Mouse (Mus musculus): ENCODE data around the gene Hspb9.

Hspb9 gene

GRCm38 (mm10) chr11:100713735-100714533 lies at the start of gene Hspb9:
Hspb9 (plus strand) TSS chr11:100713850.
- peak; percentile 92 for DNase-seq

DNA sequence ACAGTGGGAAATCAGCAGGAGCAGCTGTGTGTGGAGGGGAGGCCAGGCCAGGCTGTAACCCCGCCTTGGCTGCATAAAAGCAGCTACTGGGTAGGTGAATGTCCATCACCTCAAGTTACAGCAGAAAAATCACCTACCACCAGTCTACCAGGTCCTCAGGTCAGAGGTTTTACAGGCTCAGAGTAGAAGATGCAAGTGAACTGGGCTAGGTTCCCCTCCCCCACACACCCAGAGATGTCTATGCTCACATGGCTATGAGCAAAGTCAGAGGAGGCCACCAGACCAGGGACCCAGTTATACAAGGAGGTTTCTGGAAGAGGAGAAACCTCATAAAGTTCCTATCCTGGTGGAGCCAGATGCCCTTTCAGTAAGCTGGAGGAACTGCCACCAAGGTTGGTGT lies 42.6 kb upstream of the Hspb9 start:
- DNase-seq: no peak

DNA sequence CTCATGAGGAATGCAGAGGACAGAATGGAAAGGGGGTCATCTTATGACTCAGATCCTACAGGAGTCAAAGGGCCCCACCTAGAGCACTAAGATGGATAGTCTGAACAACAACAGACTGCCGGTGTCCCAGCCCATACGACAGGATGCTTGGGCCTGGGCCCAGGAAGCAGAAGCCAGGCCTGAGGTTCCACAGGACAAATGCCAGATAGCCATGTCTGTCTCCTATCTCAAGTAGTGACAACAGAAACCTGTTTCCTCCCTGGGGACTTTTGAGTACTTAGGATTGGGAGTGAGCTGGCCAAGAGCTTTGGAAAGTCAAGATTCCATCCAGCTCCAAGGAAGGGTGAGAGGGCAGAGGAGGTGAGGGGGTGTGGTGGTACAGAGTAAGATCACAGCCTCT lies 41.7 kb upstream of the Hspb9 start:
- no peak for DNase-seq

DNA sequence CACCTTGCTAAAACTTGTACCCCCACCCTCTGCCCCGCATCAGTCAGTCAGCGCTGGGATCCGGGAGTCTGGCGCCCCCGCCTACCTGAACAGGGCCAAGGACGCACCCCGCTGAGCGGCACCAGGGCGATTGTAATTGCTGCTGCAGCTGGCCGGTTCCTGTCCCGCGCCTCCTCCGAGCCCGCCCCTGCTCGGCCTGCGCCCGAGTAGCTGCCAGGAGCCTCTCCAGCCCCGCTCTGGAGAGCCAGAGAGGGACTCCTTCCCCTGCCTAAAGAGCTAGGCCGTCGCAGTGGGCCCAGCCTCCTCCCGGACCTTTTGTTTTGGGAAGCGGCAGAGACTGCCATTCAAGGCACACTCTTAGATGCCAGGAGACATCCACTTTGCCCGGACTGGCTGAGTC lies 40.5 kb upstream of the Hspb9 start:
- no peak for DNase-seq

DNA sequence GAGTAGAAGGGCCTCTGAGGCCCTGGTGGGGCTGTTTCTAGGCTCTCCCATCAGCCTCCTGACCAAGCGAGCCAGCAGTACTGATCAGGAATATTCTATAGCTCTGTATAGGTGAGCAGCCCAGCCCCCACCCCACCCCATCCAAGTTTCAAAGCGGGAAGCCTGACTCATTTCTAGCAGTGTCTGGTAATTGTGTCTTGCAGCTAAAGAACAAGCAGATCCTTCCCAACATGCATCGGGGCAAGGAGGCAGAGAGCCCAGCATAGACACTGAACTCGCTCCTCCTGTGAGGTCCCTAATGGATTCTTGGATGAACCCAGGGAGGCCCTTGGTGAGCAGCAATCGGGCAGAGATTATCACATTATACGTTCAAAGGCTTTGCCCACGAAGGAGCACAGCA lies 35.8 kb upstream of the Hspb9 start:
- DNase-seq: no peak

DNA sequence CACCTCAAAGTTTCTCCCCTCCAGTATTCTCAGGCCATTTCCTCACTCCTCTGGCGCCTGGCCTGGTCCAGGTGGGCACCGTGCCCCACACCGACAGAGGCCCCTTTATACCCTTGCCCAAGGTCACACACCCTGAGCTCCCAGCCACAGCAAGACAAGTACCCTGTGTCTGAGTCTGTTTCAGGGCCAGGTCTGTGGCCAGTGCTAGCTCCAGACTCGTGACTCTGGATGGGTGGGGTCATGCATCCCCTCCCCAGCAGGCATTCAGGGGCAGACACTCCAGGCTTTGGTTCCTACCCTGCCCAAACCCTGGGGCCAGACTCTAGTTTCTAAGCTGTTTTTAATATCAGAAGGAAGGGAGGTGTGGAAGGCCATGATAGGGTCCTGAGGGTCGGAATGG lies 31.8 kb upstream of the Hspb9 start:
- no peak for DNase-seq

GRCm38 (mm10) chr11:100682526-100682925 lies 31.1 kb upstream of the Hspb9 start:
- no peak for DNase-seq

DNA sequence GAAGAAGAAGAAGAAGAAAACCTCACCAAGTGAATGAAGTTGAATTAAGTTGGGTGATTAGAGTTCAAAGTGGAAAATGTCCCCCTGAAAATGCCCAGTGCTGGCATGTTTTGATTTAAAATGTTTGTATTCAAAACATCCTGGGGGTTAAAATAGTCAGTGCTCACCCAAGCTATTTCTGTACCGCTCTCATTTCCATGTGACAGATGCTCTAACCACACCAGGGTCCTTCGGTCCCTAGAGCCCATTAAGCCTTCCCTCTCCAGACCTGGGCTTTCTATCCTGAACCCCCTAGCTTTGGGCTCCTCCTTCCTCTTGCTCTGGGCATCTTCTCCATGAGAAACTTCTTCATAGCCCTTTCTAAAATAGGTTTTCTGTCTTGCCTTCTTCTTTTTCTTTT lies 29.6 kb upstream of the Hspb9 start:
- no peak for DNase-seq

- no peak for DNase-seq
These were observed 28.3 kb upstream of the Hspb9 start for GRCm38 (mm10) chr11:100685371-100685770.

DNA sequence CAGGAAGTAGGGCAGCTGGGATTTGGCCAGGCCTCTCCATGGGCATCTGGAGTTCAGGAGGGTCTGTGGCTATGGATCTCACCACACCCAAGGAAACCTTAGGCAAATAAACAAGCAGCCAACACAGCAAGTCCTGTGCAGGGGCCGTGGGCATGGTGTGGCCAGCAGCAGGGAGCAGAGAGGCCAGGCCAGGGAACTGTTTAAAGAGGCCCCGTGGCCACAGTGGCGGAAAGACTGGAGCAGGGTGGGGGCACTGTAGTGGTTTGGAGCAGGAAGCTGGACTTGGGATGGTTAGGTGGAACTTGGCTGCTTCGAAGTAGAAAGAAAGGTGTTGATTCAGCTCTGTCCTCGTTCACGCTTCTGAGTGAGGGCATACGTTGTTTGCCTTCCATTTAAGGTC lies 26.4 kb upstream of the Hspb9 start:
- no peak for DNase-seq

DNA sequence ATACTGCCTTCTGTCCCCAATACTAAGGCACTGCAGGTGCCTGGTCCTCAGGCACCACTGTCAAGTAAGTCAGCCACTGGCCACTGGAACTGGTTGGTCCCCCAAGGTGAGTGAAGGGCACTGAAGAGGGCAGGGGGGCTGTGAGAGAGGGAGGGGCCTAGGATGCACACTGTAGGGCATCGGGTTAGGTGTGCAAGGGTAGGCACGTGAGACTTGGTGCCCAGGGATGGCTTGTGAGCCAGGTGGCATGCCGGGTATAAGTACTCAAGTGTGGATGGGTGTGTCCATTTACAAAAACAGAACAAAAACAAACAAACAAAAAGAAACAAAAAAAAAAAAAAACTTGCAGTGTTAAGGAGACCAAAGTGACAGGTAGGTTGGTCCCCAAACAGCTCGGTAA lies 25.2 kb upstream of the Hspb9 start:
- no peak for DNase-seq

- no peak for DNase-seq
These were observed 23.3 kb upstream of the Hspb9 start for GRCm38 (mm10) chr11:100690389-100690788.

- DNase-seq: peak; percentile 74
These were observed 21.5 kb upstream of the Hspb9 start, which contains the start of gene Zfp385c for GRCm38 (mm10) chr11:100692164-100692616. Zfp385c (minus strand) TSS chr11:100692455.

DNA sequence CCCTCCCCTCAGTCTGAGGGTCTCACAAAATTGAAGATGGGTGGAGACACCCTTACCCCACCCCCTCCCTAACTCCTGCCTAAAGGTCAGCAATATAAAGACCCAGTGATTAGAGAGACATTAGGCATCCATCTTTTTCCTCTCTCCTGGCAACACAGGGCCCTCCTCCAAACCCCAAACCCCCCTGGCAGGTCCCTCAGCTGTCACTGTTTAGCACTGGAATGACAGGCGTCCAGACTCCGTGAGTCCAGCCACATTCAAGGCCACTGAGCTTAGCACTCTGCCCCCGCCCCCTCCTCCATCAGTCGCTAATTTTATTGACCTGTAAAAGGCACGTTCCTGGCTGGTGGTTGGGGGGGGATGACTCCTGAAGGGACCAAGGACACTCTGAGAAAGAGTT lies 20.5 kb upstream of the Hspb9 start:
- DNase-seq: peak; percentile 5

GRCm38 (mm10) chr11:100694926-100695325 lies 18.7 kb upstream of the Hspb9 start:
- DNase-seq: peak; percentile 88

GRCm38 (mm10) chr11:100697921-100698320 lies 15.7 kb upstream of the Hspb9 start:
- no peak for DNase-seq

- DNase-seq: no peak
These were observed 12.9 kb upstream of the Hspb9 start for GRCm38 (mm10) chr11:100700710-100701109.

- DNase-seq: peak; percentile 78
These were observed 12.3 kb upstream of the Hspb9 start for GRCm38 (mm10) chr11:100701301-100701700.

GRCm38 (mm10) chr11:100702081-100702851 lies 11.4 kb upstream of the Hspb9 start:
- peak; percentile 71 for DNase-seq

DNA sequence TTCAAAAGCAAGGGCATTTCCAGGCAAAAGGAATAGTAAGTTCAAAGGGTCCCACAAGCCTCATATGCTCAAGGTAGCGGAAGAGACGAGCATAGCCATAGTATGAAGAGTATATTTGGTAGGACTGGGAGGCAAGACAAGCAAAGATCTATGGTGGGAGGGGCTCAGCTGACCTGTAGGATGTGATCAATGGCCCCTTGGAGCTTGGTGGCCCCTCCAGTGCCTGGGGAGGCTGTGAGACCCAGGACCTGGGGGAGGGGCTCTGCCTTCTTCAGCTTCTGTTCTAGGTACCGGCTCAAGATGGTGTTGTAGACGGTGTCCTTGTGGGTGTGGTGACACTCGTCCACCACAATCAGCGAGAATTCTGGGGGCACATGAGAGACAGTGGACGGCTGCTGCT lies 10.7 kb upstream of the Hspb9 start:
- DNase-seq: no peak

DNA sequence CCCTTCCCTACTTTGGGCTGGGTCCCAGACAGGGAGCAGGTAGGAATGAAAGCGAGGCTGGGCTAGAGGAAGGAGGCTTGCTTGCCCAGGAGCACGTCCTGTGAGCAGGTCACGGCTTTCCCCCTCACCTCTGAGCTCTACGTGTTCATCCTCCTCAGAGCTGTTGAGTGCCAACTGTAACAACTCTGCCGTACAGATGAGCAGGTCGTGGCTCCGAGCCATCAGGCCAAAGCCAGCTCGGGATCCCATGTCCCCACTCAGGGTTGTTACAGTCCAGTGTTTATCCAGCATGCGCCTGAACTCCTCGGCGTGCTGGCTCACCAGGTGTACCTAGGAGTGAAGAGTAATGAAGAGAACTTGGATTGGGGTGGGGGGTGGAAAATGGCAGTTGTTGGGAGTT lies 10.3 kb upstream of the Hspb9 start:
- DNase-seq: no peak

DNA sequence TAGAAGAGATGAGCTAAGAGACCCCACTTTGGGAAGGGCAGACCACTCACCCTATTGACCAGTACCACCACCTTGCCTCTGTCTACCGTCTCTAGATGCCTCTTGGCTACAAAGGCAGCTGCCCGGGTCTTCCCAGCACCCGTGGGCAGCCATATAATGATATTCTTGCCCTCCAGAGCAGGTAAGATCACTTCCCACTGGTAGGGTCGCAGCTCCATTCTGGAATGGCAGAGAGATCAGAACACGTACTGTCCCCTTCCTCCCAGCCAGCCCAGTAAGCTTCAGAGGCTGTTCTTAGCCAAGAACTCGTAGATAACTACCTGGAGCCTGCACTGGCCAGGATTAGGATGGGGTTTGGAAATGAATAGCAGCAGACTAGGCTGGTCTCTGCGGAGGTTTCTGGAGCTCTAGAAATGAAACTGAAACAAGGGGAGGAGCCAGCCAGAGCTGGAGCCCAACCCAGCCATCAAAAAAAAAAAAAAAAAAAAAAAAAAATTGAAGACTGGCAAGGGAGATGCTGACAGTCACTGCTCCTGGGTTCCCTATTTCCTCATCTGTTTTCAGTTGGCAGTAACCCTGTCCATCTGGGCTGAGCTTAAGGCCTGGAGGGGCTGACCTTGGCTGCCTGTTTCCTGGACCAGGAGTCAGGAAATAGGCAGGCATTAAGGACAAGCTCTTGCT lies 9.7 kb upstream of the Hspb9 start, which contains the start of gene Dhx58:
Gene Dhx58, minus strand, starts transcription at position 421 of the 681 bp plus-strand sequence.
- no peak for DNase-seq

DNA sequence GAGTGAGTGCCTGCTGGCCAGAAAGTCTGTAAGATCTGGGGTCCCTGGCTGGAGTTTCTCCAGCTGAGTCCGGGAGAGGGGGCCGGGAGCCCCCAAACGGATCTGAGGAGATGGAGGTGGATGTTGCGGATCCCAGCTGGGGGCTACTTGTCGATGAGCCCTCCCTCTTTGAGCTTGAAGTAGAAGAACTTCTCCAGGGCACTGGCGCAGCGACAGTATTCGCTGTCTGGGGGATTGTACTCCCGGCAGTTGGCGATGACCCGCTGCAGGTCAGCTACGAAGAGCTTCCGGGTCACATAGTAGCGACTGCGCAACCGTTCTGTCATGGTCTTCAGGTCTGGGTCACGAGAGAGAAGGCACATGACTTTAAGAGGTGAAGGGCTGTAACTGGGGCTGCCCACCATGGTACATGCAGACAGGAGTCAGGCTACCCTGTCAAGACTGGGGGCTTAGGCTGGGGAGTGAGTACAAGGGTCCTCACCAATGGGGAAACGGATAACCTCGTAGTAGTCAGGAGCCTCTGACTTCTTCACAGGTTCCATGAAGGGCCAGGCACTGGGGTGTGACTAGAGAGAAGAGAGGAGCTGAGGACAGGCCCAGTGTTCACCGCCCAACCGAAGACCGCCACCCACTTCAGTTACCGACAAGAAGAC lies 8.4 kb upstream of the Hspb9 start:
- DNase-seq: no peak

Data from thymus, postnatal 4 days (tissue).